Mouse (Mus musculus) heart, embryonic 11.5 days (tissue): Measurements from ENCODE around the gene 2610318N02Rik. TPM values are rescaled to one million over a fixed set of nuclear protein-coding genes. Genes with fewer than 3 reads are reported as not detected.

Experiments
- ATAC-seq: fragments of 200-750 bp; cut with Nextera tagmentation; replicated peaks from 2 replicates; pipeline ENCODE4 v1.8.0; 2017; ENCODE audit warnings: moderate library complexity; ENCODE audit not compliant: insufficient number of reproducible peaks, low FRiP score, low TSS enrichment
- H3K27ac ChIP-seq: fragments of 300-500 bp; sonication (generic); 2 replicates; pipeline ENCODE4 v1.5.1; 2014; ENCODE audit warnings: mild to moderate bottlenecking, low read depth, low read length
- H3K27me3 ChIP-seq: fragments of 300-500 bp; sonication (generic); 2 replicates; pipeline ENCODE4 v1.6.1; 2014; ENCODE audit warnings: mild to moderate bottlenecking, low read length, mixed read lengths; ENCODE audit not compliant: control insufficient read depth, insufficient read depth
- H3K36me3 ChIP-seq: fragments of 300-500 bp; sonication (generic); 2 replicates; pipeline ENCODE4 v1.6.1; 2014; ENCODE audit warnings: mild to moderate bottlenecking, low read length, moderate library complexity, mixed read lengths; ENCODE audit not compliant: control insufficient read depth, insufficient read depth
- H3K4me1 ChIP-seq: fragments of 300-500 bp; sonication (generic); 2 replicates; pipeline ENCODE4 v1.6.1; 2014; ENCODE audit warnings: low read length; ENCODE audit not compliant: control insufficient read depth, insufficient read depth
- H3K4me2 ChIP-seq: fragments of 300-500 bp; sonication (generic); 2 replicates; pipeline ENCODE4 v1.6.1; 2014; ENCODE audit warnings: mild to moderate bottlenecking, moderate library complexity
- H3K4me3 ChIP-seq: fragments of 300-500 bp; sonication (generic); 2 replicates; pipeline ENCODE4 v1.5.1; 2014; ENCODE audit warnings: low read depth, low read length
- H3K9ac ChIP-seq: fragments of 300-500 bp; sonication (generic); 2 replicates; pipeline ENCODE4 v1.6.1; 2014; ENCODE audit warnings: mild to moderate bottlenecking, low read depth, low read length, moderate library complexity
- H3K9me3 ChIP-seq: fragments of 300-500 bp; sonication (generic); replicated peaks from 2 replicates; pipeline ENCODE4 v1.6.1; 2016; ENCODE audit warnings: low read length; ENCODE audit not compliant: control insufficient read depth
- WGBS: fragments of 180-500 bp; shearing (Covaris S2); extraction: QIAGEN DNeasy Blood & Tissue Kit; methylation state at CpG from one replicate; pipeline ENCODE4 v1.1.7; 2014; ENCODE audit not compliant: insufficient replicate concordance; 5-methylcytosine and 5-hydroxymethylcytosine counted together
- polyA plus RNA-seq: library from polyadenylated mRNA; unstranded; fragments of >200 nt; fragmentation: Nextera tagmentation; extraction: Ambion mirVana; gene quantifications from 2 replicates; pipeline ENCODE4 v1.2.1, GENCODE M21; 2014

Gene 2610318N02Rik
- polyA plus RNA-seq, 1 experiment from 2014 or later = 41.5 TPM

- H3K4me3 ChIP-seq = peak overlapping the region; percentile 63
- H3K4me2 ChIP-seq = peak overlapping the region; percentile 82
- peaks cover 9% of the 10 kb centered on the region for H3K4me1 ChIP-seq
- no peaks in the 10 kb centered on the region for H3K27me3 ChIP-seq
- WGBS = 6% methylated on average over 22 of the region's 22 CpGs
- H3K9me3 ChIP-seq = no peaks in the 10 kb centered on the region
- ATAC-seq = peak; percentile 66
- H3K36me3 ChIP-seq = peaks cover 3% of the 10 kb centered on the region
- peak overlapping the region; percentile 83 for H3K9ac ChIP-seq
- peak overlapping the region; percentile 43 for H3K27ac ChIP-seq
These were observed 672 bp downstream of the 2610318N02Rik start for GRCm38 (mm10) chr16:17124119-17124870.

- Histone ChIP-seq H3K9ac (no peak overlapping the region), H3K9me3 (no peaks in the 10 kb centered on the region), H3K27ac (no peak overlapping the region), H3K4me1 (peaks cover 9% of the 10 kb centered on the region), H3K4me3 (no peak overlapping the region), H3K4me2 (no peak overlapping the region), H3K27me3 (no peaks in the 10 kb centered on the region), H3K36me3 (peaks cover 8% of the 10 kb centered on the region)
- no peak for ATAC-seq
- WGBS = 71% methylated on average over 14 of the region's 14 CpGs
These were observed 3.4 kb downstream of the 2610318N02Rik start for GRCm38 (mm10) chr16:17121569-17121968.

GRCm38 (mm10) chr16:17117309-17117799 is 7.6 kb downstream of the 2610318N02Rik start:
- ATAC-seq = peak; percentile 39; the same call in 1 of the 2 replicates
- Histone ChIP-seq H3K9ac (no peak overlapping the region), H3K9me3 (no peaks in the 10 kb centered on the region), H3K27ac (peak overlapping the region; percentile 64), H3K4me2 (no peak overlapping the region), H3K4me1 (no peaks in the 10 kb centered on the region), H3K36me3 (peaks cover 15% of the 10 kb centered on the region), H3K27me3 (no peaks in the 10 kb centered on the region), H3K4me3 (no peak overlapping the region)
- WGBS = 71% methylated on average over 5 of the region's 5 CpGs

- Histone ChIP-seq H3K27me3 (no peaks in the 10 kb centered on the region), H3K27ac (peak within 1 kb of the TSS; percentile 50; the same call in 1 of the 2 replicates), H3K4me1 (peaks cover 9% of the 10 kb centered on the region; the same call in 1 of the 2 replicates), H3K9ac (peak within 1 kb of the TSS; percentile 85), H3K9me3 (no peaks in the 10 kb centered on the region), H3K4me2 (peak within 1 kb of the TSS; percentile 78), H3K36me3 (peaks cover 19% of the 10 kb centered on the region), H3K4me3 (peak within 1 kb of the TSS; percentile 93)
- 9% methylated on average over 38 of the region's 38 CpGs for WGBS
- ATAC-seq = peak; percentile 76
These were observed 13.9 kb downstream of the 2610318N02Rik start, which contains the start of gene Ppil2 for GRCm38 (mm10) chr16:17110771-17111743. Gene Ppil2 (minus strand): TSS chr16:17111257.

GRCm38 (mm10) chr16:17104600-17104999 is 20.4 kb downstream of the 2610318N02Rik start:
- no peak for ATAC-seq
- H3K4me2 ChIP-seq = no peak overlapping the region
- WGBS = 91% methylated on average over 4 of the region's 4 CpGs
- H3K27me3 ChIP-seq = no peaks in the 10 kb centered on the region
- no peak overlapping the region for H3K4me3 ChIP-seq
- peaks cover 29% of the 10 kb centered on the region for H3K36me3 ChIP-seq
- H3K4me1 ChIP-seq = peaks cover 1% of the 10 kb centered on the region; the same call in 1 of the 2 replicates
- H3K9ac ChIP-seq = no peak overlapping the region
- no peak overlapping the region for H3K27ac ChIP-seq
- no peaks in the 10 kb centered on the region for H3K9me3 ChIP-seq

- Histone ChIP-seq H3K4me2 (no peak overlapping the region), H3K27me3 (no peaks in the 10 kb centered on the region), H3K27ac (no peak overlapping the region), H3K4me1 (no peaks in the 10 kb centered on the region), H3K36me3 (peaks cover 31% of the 10 kb centered on the region), H3K4me3 (no peak overlapping the region), H3K9ac (no peak overlapping the region), H3K9me3 (no peaks in the 10 kb centered on the region)
- 74% methylated on average over 7 of the region's 7 CpGs for WGBS
- no peak for ATAC-seq
These were observed 22.2 kb downstream of the 2610318N02Rik start for GRCm38 (mm10) chr16:17102630-17103220.

GRCm38 (mm10) chr16:17096938-17097337 is 28.0 kb downstream of the 2610318N02Rik start:
- peaks cover 55% of the 10 kb centered on the region for H3K36me3 ChIP-seq
- no peak overlapping the region for H3K4me2 ChIP-seq
- H3K27me3 ChIP-seq = no peaks in the 10 kb centered on the region
- H3K9ac ChIP-seq = no peak overlapping the region
- ATAC-seq = no peak
- 92% methylated on average over 3 of the region's 3 CpGs for WGBS
- no peak overlapping the region for H3K27ac ChIP-seq
- H3K4me3 ChIP-seq = no peak overlapping the region
- no peaks in the 10 kb centered on the region for H3K4me1 ChIP-seq
- H3K9me3 ChIP-seq = no peaks in the 10 kb centered on the region

GRCm38 (mm10) chr16:17088346-17088745 is 36.6 kb downstream of the 2610318N02Rik start:
- Histone ChIP-seq H3K27me3 (no peaks in the 10 kb centered on the region), H3K36me3 (peaks cover 43% of the 10 kb centered on the region), H3K9me3 (no peaks in the 10 kb centered on the region), H3K4me3 (no peak overlapping the region), H3K9ac (no peak overlapping the region), H3K4me2 (no peak overlapping the region), H3K4me1 (peaks cover 14% of the 10 kb centered on the region), H3K27ac (no peak overlapping the region)
- 81% methylated on average over 3 of the region's 3 CpGs for WGBS
- ATAC-seq = no peak
